Mouse (Mus musculus) hindbrain, embryonic 11.5 days (tissue): ENCODE data around the gene Aph1a. TPM values are rescaled to one million over a fixed set of nuclear protein-coding genes. Genes with fewer than 3 reads are reported as not detected.
"Not testable (repeated sequence)": the region's sequence is repeated elsewhere in the genome, so short reads cannot be mapped to it uniquely, and the experiment has no call there.

Source experiments
- ATAC-seq: fragments of 200-750 bp; cut with Nextera tagmentation; 2 replicates; pipeline ENCODE4 v1.8.0; 2017; ENCODE audit warnings: mild to moderate bottlenecking, moderate TSS enrichment, moderate library complexity; ENCODE audit not compliant: low FRiP score
- DNase-seq: peaks from one replicate; pipeline ENCODE4 v3.0.0-alpha.2; 2015; ENCODE audit warnings: low spot score
- H3K27ac ChIP-seq: fragments of 300-500 bp; sonication (generic); 2 replicates; pipeline ENCODE4 v1.5.1; 2014; ENCODE audit warnings: mild to moderate bottlenecking, low read depth, low read length
- H3K27me3 ChIP-seq: fragments of 300-500 bp; sonication (generic); 2 replicates; pipeline ENCODE4 v1.6.1; 2014; ENCODE audit warnings: mild to moderate bottlenecking, low read length, moderate library complexity, mixed read lengths; ENCODE audit not compliant: control insufficient read depth, insufficient read depth
- H3K36me3 ChIP-seq: fragments of 300-500 bp; sonication (generic); 2 replicates; pipeline ENCODE4 v1.6.1; 2014; ENCODE audit warnings: mild to moderate bottlenecking, low read length, moderate library complexity, mixed read lengths; ENCODE audit not compliant: control insufficient read depth, insufficient read depth
- H3K4me1 ChIP-seq: fragments of 300-500 bp; sonication (generic); replicated peaks from 2 replicates; pipeline ENCODE4 v1.6.1; 2014; ENCODE audit warnings: low read length, mixed read lengths; ENCODE audit not compliant: control insufficient read depth, insufficient read depth
- H3K4me2 ChIP-seq: fragments of 300-500 bp; sonication (generic); replicated peaks from 2 replicates; pipeline ENCODE4 v1.6.1; 2014; ENCODE audit warnings: mild to moderate bottlenecking, low read depth, low read length
- H3K4me3 ChIP-seq: fragments of 300-500 bp; sonication (generic); 2 replicates; pipeline ENCODE4 v1.5.1; 2014; ENCODE audit warnings: low read depth, low read length
- H3K9ac ChIP-seq: fragments of 300-500 bp; sonication (generic); 2 replicates; pipeline ENCODE4 v1.6.1; 2014; ENCODE audit warnings: low read depth, low read length
- H3K9me3 ChIP-seq: fragments of 300-500 bp; sonication (generic); 2 replicates; pipeline ENCODE4 v1.6.1; 2016; ENCODE audit warnings: low read length; ENCODE audit not compliant: control insufficient read depth
- WGBS: fragments of 180-500 bp; shearing (Covaris S2); extraction: QIAGEN DNeasy Blood & Tissue Kit; methylation state at CpG from one replicate; pipeline ENCODE4 v1.1.7; 2014; 5-methylcytosine and 5-hydroxymethylcytosine counted together
- polyA plus RNA-seq: library from polyadenylated mRNA; unstranded; fragments of >200 nt; fragmentation: Nextera tagmentation; extraction: Ambion mirVana; gene quantifications from 2 replicates; pipeline ENCODE4 v1.2.1, GENCODE M21; 2014

Gene Aph1a
- polyA plus RNA-seq, 1 experiment from 2014 or later: 28.5 TPM

DNA sequence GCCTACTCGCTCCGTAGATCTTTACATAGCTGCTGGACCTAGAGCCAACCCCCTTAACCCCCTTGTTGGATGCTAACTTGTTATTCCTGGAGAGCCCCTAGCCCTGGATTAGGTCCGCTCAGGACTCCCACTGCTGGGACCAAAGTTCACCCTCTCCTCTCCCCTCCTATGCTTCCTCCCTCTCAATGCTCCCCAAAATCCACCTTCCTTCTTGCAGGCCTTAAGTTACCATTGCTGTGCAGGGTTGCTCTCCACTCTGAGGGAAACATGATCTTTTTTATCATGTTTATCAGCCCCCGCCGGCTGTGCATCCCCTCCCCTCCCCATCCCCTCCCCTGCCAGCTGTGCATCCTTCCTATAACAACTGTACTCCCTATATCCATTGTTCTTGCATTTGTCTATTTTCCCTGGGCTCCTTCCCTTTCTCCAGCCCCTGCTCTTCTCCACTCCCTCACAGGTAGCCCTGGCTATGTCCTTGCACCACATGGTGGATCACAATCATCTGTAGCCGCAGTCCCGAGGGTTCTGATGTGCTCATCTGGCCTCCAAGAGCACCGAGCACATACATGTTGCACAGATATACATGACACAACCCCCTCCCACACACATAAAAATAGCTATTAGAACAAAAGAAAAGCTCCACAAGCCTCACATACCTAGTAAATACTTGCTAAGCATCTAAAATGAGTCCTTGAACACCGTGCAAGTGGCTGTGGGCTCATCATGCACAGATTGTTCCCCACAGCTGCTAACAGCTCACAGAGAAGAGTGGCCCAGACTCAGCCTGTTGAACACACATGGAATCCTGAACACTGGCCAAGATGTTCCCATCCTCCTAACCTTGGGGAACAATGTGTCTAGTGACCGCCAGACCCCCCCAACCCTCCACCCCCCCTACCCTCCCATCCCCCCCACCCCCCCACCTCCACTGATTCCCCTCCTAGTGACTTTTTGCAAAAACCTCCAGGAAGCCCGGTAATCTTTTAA, 1.4 kb upstream of the Aph1a start:
- no peaks in the 10 kb centered on the region for H3K27me3 ChIP-seq
- WGBS: 39% methylated on average over 11 of the region's 11 CpGs
- H3K9ac ChIP-seq: peak overlapping the region; percentile 31; the same call in 1 of the 2 replicates
- H3K27ac ChIP-seq: peak overlapping the region; percentile 47; the same call in 1 of the 2 replicates
- H3K4me2 ChIP-seq: no peak overlapping the region
- no peaks in the 10 kb centered on the region for H3K4me1 ChIP-seq
- no peak overlapping the region for H3K4me3 ChIP-seq
- no peak for DNase-seq
- ATAC-seq: no peak
- H3K36me3 ChIP-seq: no peaks in the 10 kb centered on the region
- no peaks in the 10 kb centered on the region for H3K9me3 ChIP-seq

DNA sequence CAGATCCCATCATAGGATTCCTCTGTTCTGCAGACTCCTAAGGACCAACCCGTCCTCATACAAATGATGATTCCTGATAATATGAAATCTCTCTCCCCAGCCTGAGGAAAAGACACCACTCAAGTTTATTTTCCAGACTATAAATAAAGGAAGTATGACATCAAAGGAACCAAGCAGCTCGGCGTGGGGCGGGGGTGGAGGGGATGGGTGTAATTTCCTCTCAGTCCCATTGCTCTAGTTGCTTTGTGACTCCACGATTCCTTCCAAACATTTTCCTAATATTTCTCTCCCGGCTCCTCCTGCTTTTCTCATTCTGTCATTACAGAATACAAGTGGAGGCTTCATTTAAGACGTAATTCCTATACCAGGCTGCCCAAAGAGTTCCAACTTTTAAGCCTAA, 643 bp upstream of the Aph1a start:
- no peaks in the 10 kb centered on the region for H3K9me3 ChIP-seq

DNA sequence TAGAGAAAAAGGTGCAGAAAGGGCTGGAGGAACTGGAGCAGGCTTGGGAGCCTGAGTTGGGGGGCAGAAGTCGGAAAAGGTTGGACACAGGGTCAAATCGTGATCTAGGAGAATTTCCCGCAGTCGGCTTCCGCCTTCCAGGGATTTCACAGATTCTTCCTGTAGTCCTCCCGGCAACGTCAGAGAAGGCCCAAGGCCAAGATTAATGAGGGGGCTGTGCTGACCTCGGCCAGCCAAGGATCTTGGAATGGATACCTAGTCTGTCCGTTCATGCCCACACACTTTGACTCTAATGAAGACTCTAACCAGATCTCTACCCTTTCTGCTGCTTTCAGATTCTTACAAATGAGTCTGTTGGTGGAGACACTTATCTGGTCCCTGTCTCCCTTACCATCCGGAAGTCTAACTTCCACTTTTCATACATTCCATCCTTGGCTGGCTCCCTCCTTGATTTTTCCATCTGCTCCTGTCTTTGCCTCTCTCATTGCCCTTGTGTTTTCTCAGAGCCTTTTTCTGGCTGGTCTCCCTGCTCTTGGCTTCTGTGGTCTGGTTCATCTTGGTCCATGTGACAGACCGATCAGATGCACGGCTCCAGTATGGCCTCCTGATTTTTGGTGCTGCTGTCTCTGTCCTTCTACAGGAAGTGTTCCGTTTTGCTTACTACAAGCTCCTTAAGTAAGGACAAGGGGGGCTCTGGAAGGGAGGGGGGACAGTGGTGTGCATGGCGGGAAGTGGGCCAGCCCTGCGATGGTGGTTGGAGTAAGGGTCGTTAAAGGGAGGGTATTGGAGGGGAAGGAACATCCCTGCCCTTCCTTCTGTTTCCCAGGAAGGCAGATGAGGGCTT, 770 bp downstream of the Aph1a start:
- 0 out of 2 replicates have a peak, but pooled peaks have one; percentile 2 for ATAC-seq
- Histone ChIP-seq H3K4me2 (peak overlapping the region; percentile 93), H3K27me3 (no peaks in the 10 kb centered on the region), H3K4me3 (peak overlapping the region; percentile 70), H3K9ac (peak overlapping the region; percentile 74), H3K4me1 (no peaks in the 10 kb centered on the region), H3K36me3 (no peaks in the 10 kb centered on the region), H3K27ac (0 out of 2 replicates have a peak overlapping the region, but pooled peaks have one; percentile 33), H3K9me3 (no peaks in the 10 kb centered on the region)
- WGBS: 18% methylated on average over 16 of the region's 16 CpGs
- peak; percentile 51 for DNase-seq

More for the DNA sequence above, 643 bp upstream of the Aph1a start:
- Histone ChIP-seq H3K4me1 (no peaks in the 10 kb centered on the region), H3K9ac (peak overlapping the region; percentile 28), H3K4me2 (peak overlapping the region; percentile 37), H3K4me3 (peak overlapping the region; percentile 70), H3K27ac (0 out of 2 replicates have a peak overlapping the region, but pooled peaks have one; percentile 13), H3K27me3 (no peaks in the 10 kb centered on the region), H3K36me3 (no peaks in the 10 kb centered on the region)
- 29% methylated on average over 7 of the region's 7 CpGs for WGBS
- no peak; the same call in 1 of the 2 replicates for ATAC-seq
- no peak for DNase-seq

DNA sequence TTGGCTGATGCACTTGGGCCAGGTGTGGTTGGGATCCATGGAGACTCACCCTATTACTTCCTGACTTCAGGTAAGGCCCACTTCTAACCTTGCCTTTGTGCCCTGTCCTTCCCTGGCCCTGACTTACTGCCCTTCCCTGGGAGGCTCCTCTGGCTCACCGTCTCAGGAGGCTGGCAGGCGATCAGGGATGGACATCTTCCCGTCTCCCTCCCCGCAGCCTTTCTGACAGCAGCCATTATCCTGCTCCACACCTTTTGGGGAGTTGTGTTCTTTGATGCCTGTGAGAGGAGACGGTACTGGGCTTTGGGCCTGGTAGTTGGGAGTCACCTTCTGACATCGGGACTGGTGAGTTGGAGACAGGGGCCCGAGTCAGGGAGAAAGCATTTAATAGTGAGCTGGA, 1.7 kb downstream of the Aph1a start:
- 90% methylated on average over 7 of the region's 7 CpGs for WGBS
- H3K27ac ChIP-seq, H3K27me3 ChIP-seq, H3K4me2 ChIP-seq, ATAC-seq, H3K4me3 ChIP-seq, H3K9ac ChIP-seq, DNase-seq, H3K4me1 ChIP-seq, H3K36me3 ChIP-seq, H3K9me3 ChIP-seq: not testable (repeated sequence)

DNA sequence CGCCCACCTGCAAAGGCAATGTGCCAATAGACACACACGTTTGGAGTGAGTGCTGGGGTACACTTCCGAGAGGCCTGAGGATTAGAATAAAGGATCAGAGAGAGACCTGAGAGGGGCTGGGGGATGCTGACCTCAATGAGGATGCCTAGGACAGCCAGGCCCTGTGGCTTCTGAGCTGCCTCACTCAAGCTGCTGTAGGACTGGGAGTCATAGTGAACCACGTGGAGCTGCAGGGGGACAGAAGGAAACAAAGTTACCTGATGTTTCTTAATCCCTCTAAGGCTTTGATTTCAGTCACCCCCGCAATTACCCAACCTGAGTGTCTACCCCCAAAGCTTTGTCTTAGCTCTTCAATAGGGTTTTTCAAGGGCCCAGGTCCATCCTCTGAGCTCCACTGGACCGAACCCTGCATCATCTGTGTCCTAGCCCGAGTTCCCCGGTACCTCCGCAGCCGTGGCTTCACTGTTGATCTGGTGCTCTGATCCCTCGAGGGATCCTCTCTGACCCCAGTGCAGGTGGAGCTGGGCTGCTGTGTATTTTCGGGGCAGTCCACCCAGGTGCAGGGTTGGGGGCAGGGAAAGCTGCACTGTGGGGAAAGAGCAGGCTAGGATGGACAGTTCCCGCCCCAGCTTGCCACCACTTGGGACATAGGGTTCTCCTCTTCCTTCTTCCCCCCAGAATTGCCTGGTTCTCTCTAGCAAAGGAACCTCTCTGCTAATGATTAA, 6.2 kb downstream of the Aph1a start:
- 76% methylated on average over 13 of the region's 13 CpGs for WGBS
- ATAC-seq: no peak
- DNase-seq: no peak

DNA sequence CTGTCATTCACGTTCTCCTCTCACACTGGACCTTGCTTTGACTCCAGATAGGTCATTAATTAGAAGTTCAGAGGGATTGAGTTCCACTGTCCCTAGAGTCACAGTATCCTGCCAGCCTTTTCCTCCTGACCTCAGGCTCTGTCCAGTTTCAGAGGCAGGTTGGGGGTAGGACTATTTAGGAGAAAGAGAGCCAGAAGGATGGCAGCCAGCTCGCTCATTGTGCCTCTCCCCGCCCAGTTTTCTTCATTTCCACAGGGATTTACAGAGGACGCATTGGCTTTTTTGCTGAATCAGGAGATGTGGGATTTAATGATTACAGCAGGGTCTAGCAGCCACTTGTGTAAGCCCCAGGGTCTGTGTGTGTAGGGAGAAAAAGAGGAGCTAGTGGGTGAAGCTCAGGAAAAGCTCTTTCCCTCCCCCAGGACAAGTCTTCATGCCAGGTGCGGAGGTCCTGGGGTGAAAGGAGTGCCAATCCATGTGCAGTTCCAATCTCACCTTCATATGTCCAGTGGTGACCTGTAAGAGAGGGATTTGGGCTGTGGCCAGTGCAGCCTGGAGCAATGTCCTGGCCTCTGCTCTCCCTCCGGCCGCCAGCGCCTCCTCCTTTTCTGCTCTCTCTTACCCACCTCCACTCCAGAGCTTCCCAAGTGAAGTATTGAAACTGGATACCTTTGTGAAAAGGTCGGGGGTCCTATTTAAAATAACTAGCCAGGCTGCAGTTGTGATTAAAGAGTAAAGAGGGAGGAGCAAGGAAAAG, 8.0 kb downstream of the Aph1a start:
- Histone ChIP-seq H3K27me3 (no peaks in the 10 kb centered on the region), H3K4me1 (peaks cover 13% of the 10 kb centered on the region), H3K4me3 (no peak overlapping the region), H3K27ac (no peak overlapping the region), H3K4me2 (no peak overlapping the region), H3K9ac (no peak overlapping the region), H3K9me3 (no peaks in the 10 kb centered on the region), H3K36me3 (no peaks in the 10 kb centered on the region)
- no peak for ATAC-seq
- DNase-seq: no peak
- 60% methylated on average over 9 of the region's 9 CpGs for WGBS

More for the DNA sequence above, 6.2 kb downstream of the Aph1a start:
- H3K9ac ChIP-seq: no peak overlapping the region
- no peak overlapping the region for H3K27ac ChIP-seq
- H3K27me3 ChIP-seq: no peaks in the 10 kb centered on the region
- H3K4me1 ChIP-seq: peaks cover 9% of the 10 kb centered on the region
- H3K4me2 ChIP-seq: no peak overlapping the region
- no peak overlapping the region for H3K4me3 ChIP-seq
- H3K36me3 ChIP-seq: no peaks in the 10 kb centered on the region
- no peaks in the 10 kb centered on the region for H3K9me3 ChIP-seq

DNA sequence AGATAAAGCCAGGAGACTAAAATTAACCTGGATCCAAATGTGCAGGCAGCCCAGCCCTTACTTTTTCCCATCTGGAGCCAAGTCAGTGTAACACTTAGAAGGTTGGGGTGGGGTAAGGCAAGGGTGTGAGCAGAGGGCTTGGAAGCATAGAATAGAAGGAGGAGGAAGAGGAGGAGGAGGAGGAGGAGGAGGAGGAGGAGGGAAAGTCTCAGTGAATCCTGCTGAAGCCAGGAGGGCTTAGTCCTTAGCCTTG, 8.5 kb downstream of the Aph1a start:
- Histone ChIP-seq H3K27ac (no peak overlapping the region), H3K36me3 (no peaks in the 10 kb centered on the region), H3K4me1 (peaks cover 13% of the 10 kb centered on the region), H3K9ac (no peak overlapping the region), H3K9me3 (no peaks in the 10 kb centered on the region), H3K27me3 (no peaks in the 10 kb centered on the region), H3K4me3 (no peak overlapping the region), H3K4me2 (no peak overlapping the region)
- no peak for ATAC-seq
- no peak for DNase-seq

DNA sequence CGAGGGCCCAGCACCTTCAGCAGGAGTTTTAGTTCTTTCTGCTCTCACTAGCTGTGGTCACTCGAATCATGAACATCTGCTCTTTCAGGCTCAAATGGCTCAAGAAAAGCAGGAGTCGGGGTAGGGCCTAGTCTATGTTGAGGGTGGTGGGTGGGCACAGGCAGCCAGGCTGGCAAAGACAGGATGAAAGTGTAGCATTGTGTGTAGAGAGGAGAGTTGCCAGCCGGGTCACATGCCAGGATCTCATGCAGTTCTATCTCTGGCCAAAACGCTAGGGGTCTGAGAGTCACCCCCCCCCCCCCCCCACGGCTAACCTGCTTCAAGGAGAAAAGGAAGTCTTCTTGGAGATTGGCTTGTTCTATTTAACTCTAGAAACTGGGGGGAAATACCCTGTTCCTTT, 8.9 kb downstream of the Aph1a start:
- 41% methylated on average over 5 of the region's 6 CpGs for WGBS
- ATAC-seq: no peak
- no peaks in the 10 kb centered on the region for H3K9me3 ChIP-seq
- H3K4me2 ChIP-seq: no peak overlapping the region
- peaks cover 13% of the 10 kb centered on the region for H3K4me1 ChIP-seq
- H3K9ac ChIP-seq: no peak overlapping the region
- no peaks in the 10 kb centered on the region for H3K36me3 ChIP-seq
- DNase-seq: no peak
- no peak overlapping the region; the same call in 1 of the 2 replicates for H3K4me3 ChIP-seq
- H3K27ac ChIP-seq: no peak overlapping the region
- H3K27me3 ChIP-seq: no peaks in the 10 kb centered on the region
